Mouse (Mus musculus) limb, embryonic 10.5 days (tissue): Measurements from ENCODE around the gene Wdr60. TPM values are rescaled to one million over a fixed set of nuclear protein-coding genes. Genes with fewer than 3 reads are reported as not detected.

Source experiments
- DNase-seq: peaks from one replicate; pipeline ENCODE4 v3.0.0-alpha.2; 2017; ENCODE audit warnings: low spot score
- H3K27ac ChIP-seq: fragments of 300-500 bp; sonication (generic); 2 replicates; pipeline ENCODE4 v1.5.1; 2016; ENCODE audit warnings: mild to moderate bottlenecking
- H3K27me3 ChIP-seq: fragments of 300-500 bp; sonication (generic); 2 replicates; pipeline ENCODE4 v1.6.1; 2016; ENCODE audit warnings: low read depth, mild to moderate bottlenecking; ENCODE audit not compliant: poor library complexity, severe bottlenecking
- H3K36me3 ChIP-seq: fragments of 300-500 bp; sonication (generic); 2 replicates; pipeline ENCODE4 v1.6.1; 2016; ENCODE audit warnings: mild to moderate bottlenecking, moderate library complexity
- H3K4me1 ChIP-seq: fragments of 300-500 bp; sonication (generic); 2 replicates; pipeline ENCODE4 v1.6.1; 2016
- H3K4me3 ChIP-seq: fragments of 300-500 bp; sonication (generic); 2 replicates; pipeline ENCODE4 v1.5.1; 2016; ENCODE audit warnings: mild to moderate bottlenecking, moderate library complexity
- H3K9me3 ChIP-seq: fragments of 300-500 bp; sonication (generic); replicated peaks from 2 replicates; pipeline ENCODE4 v1.6.1; 2016; ENCODE audit warnings: mild to moderate bottlenecking
- WGBS: fragments of 180-500 bp; shearing (Covaris S2); methylation state at CpG from one replicate; pipeline ENCODE4 v1.1.7; 2016; 5-methylcytosine and 5-hydroxymethylcytosine counted together
- microRNA-seq: library from miRNA; unstranded; fragments of <30 nt; microRNA quantifications from one replicate; pipeline ENCODE4, GENCODE M21; 2017
- polyA plus RNA-seq: library from polyadenylated mRNA; unstranded; fragments of >200 nt; fragmentation: Nextera tagmentation; extraction: Ambion mirVana; gene quantifications from 2 replicates; pipeline ENCODE4 v1.2.1, GENCODE M21; 2016

Gene Wdr60
- polyA plus RNA-seq, 1 experiment from 2014 or later, result 17.9 TPM

GRCm38 (mm10) chr12:116156792-116157532 lies 105.9 kb downstream of the Wdr60 start:
- Histone ChIP-seq H3K4me3 (no peak overlapping the region), H3K27me3 (no peaks in the 10 kb centered on the region), H3K4me1 (no peaks in the 10 kb centered on the region), H3K9me3 (no peaks in the 10 kb centered on the region), H3K27ac (no peak overlapping the region), H3K36me3 (no peaks in the 10 kb centered on the region)
- 81% methylated on average over 7 of the region's 7 CpGs for WGBS
- DNase-seq, result no peak

Small RNAs within 50 kb of the gene (microRNA-seq; reads per million reads assigned to microRNA genes)
- gene Gm23190, result not detected

Other genes starting within 250 kb of the Wdr60 start
- gene Zfp386, start 215.3 kb downstream of the Wdr60 start, polyA plus RNA-seq, result 51.6 and 59.9 TPM in 2 replicates
- gene Vipr2, start 185.3 kb downstream of the Wdr60 start, polyA plus RNA-seq, result 0.82 and 1.8 TPM in 2 replicates
- gene Gm11027, start 12.4 kb upstream of the Wdr60 start, polyA plus RNA-seq, result not detected in 2 replicates
- gene Esyt2, start 18.2 kb upstream of the Wdr60 start, polyA plus RNA-seq, result 12.7 and 15.4 TPM in 2 replicates
- gene Ncapg2, start 142.4 kb upstream of the Wdr60 start, polyA plus RNA-seq, result 53.0 and 63.5 TPM in 2 replicates
- gene Ptprn2, start 222.7 kb upstream of the Wdr60 start, polyA plus RNA-seq, result 0.09 and 0.16 TPM in 2 replicates